Mouse (Mus musculus): ENCODE data around the gene Adgre5. TPM values are rescaled to one million over a fixed set of nuclear protein-coding genes. Genes with fewer than 3 reads are reported as not detected.

Gene Adgre5
- polyA plus RNA-seq, 1 experiment from 2014 or later: 12.2 TPM

GRCm38 (mm10) chr8:83747661-83748346, 6.7 kb upstream of the Adgre5 start:
- peaks cover 4% of the 10 kb centered on the region; the same call in 1 of the 2 replicates for H3K4me1 ChIP-seq (replicated peaks; ENCODE audit: control insufficient read depth, insufficient read depth, low read length)
- peak overlapping the region; percentile 54 for H3K4me2 ChIP-seq (ENCODE audit: low read depth, low read length, severe bottlenecking)
- no peaks in the 10 kb centered on the region for H3K36me3 ChIP-seq (ENCODE audit: control insufficient read depth, insufficient read depth, low read length)
- whole genome bisulfite sequencing: 3% methylated on average over 27 of the region's 28 CpGs
- DNase-seq (ENCODE audit: low spot score) (peak; percentile 69), ATAC-seq (replicated peaks; ENCODE audit: low FRiP score) (peak; percentile 46; the same call in 1 of the 2 replicates)
- H3K27me3 ChIP-seq (ENCODE audit: control insufficient read depth, insufficient read depth, low read length): peaks cover 18% of the 10 kb centered on the region
- peak overlapping the region; percentile 30 for H3K4me3 ChIP-seq (ENCODE audit: low read depth, low read length)
- H3K9ac ChIP-seq (ENCODE audit: low read length): peak overlapping the region; percentile 57
- H3K9me3 ChIP-seq (ENCODE audit: control insufficient read depth, low read length): no peaks in the 10 kb centered on the region
- H3K27ac ChIP-seq (ENCODE audit: low read depth, low read length): no peak overlapping the region

- ATAC-seq (replicated peaks; ENCODE audit: low FRiP score): no peak
- Histone ChIP-seq H3K27ac (ENCODE audit: low read depth, low read length) (no peak overlapping the region), H3K27me3 (ENCODE audit: control insufficient read depth, insufficient read depth, low read length) (peaks cover 40% of the 10 kb centered on the region), H3K4me3 (ENCODE audit: low read depth, low read length) (no peak overlapping the region), H3K4me1 (replicated peaks; ENCODE audit: control insufficient read depth, insufficient read depth, low read length) (peaks cover 7% of the 10 kb centered on the region; the same call in 1 of the 2 replicates), H3K9ac (ENCODE audit: low read length) (no peak overlapping the region), H3K9me3 (ENCODE audit: control insufficient read depth, low read length) (no peaks in the 10 kb centered on the region), H3K4me2 (ENCODE audit: low read depth, low read length, severe bottlenecking) (no peak overlapping the region), H3K36me3 (ENCODE audit: control insufficient read depth, insufficient read depth, low read length) (no peaks in the 10 kb centered on the region)
- 81% methylated on average over 4 of the region's 4 CpGs for WGBS
- no peak for DNase-seq (ENCODE audit: low spot score)
Observed at GRCm38 (mm10) chr8:83744070-83744469, 2.9 kb upstream of the Adgre5 start.

- Histone ChIP-seq H3K9ac (ENCODE audit: low read length) (no peak overlapping the region), H3K36me3 (ENCODE audit: control insufficient read depth, insufficient read depth, low read length) (no peaks in the 10 kb centered on the region), H3K27ac (ENCODE audit: low read depth, low read length) (no peak overlapping the region), H3K9me3 (ENCODE audit: control insufficient read depth, low read length) (no peaks in the 10 kb centered on the region), H3K4me3 (ENCODE audit: low read depth, low read length) (no peak overlapping the region), H3K4me2 (ENCODE audit: low read depth, low read length, severe bottlenecking) (no peak overlapping the region), H3K4me1 (replicated peaks; ENCODE audit: control insufficient read depth, insufficient read depth, low read length) (peaks cover 7% of the 10 kb centered on the region; the same call in 1 of the 2 replicates), H3K27me3 (ENCODE audit: control insufficient read depth, insufficient read depth, low read length) (peaks cover 31% of the 10 kb centered on the region)
- ATAC-seq (replicated peaks; ENCODE audit: low FRiP score) (no peak), DNase-seq (ENCODE audit: low spot score) (no peak)
- WGBS: 89% methylated on average over 6 of the region's 6 CpGs
Observed at GRCm38 (mm10) chr8:83742968-83743367, 1.8 kb upstream of the Adgre5 start.

- DNase-seq (ENCODE audit: low spot score) (no peak), ATAC-seq (replicated peaks; ENCODE audit: low FRiP score) (no peak)
- H3K27ac ChIP-seq (ENCODE audit: low read depth, low read length): no peak overlapping the region
- H3K9me3 ChIP-seq (ENCODE audit: control insufficient read depth, low read length): no peaks in the 10 kb centered on the region; the same call in 1 of the 2 replicates
- 0 out of 2 replicates have a peak, but pooled peaks cover 4% of the 10 kb centered on the region for H3K4me1 ChIP-seq (replicated peaks; ENCODE audit: control insufficient read depth, insufficient read depth, low read length)
- H3K4me3 ChIP-seq (ENCODE audit: low read depth, low read length): no peak overlapping the region
- peaks cover 26% of the 10 kb centered on the region for H3K27me3 ChIP-seq (ENCODE audit: control insufficient read depth, insufficient read depth, low read length)
- no peaks in the 10 kb centered on the region for H3K36me3 ChIP-seq (ENCODE audit: control insufficient read depth, insufficient read depth, low read length)
- H3K9ac ChIP-seq (ENCODE audit: low read length): no peak overlapping the region
- H3K4me2 ChIP-seq (ENCODE audit: low read depth, low read length, severe bottlenecking): no peak overlapping the region; the same call in 1 of the 2 replicates
- 76% methylated on average over 19 of the region's 19 CpGs for WGBS
Observed at GRCm38 (mm10) chr8:83741849-83742655, 926 bp upstream of the Adgre5 start.

GRCm38 (mm10) chr8:83740586-83740975, 545 bp downstream of the Adgre5 start:
- DNase-seq (ENCODE audit: low spot score) (peak; percentile 47), ATAC-seq (replicated peaks; ENCODE audit: low FRiP score) (0 out of 2 replicates have a peak, but pooled peaks have one; percentile 21)
- H3K4me3 ChIP-seq (ENCODE audit: low read depth, low read length): peak overlapping the region; percentile 44
- 24% methylated on average over 3 of the region's 3 CpGs for WGBS
- H3K4me2 ChIP-seq (ENCODE audit: low read depth, low read length, severe bottlenecking): peak overlapping the region; percentile 75
- peaks cover 23% of the 10 kb centered on the region for H3K27me3 ChIP-seq (ENCODE audit: control insufficient read depth, insufficient read depth, low read length)
- no peaks in the 10 kb centered on the region for H3K36me3 ChIP-seq (ENCODE audit: control insufficient read depth, insufficient read depth, low read length)
- H3K4me1 ChIP-seq (replicated peaks; ENCODE audit: control insufficient read depth, insufficient read depth, low read length): 0 out of 2 replicates have a peak, but pooled peaks cover 4% of the 10 kb centered on the region
- no peaks in the 10 kb centered on the region; the same call in 1 of the 2 replicates for H3K9me3 ChIP-seq (ENCODE audit: control insufficient read depth, low read length)
- peak overlapping the region; percentile 45 for H3K9ac ChIP-seq (ENCODE audit: low read length)
- no peak overlapping the region for H3K27ac ChIP-seq (ENCODE audit: low read depth, low read length)

GRCm38 (mm10) chr8:83739711-83740468, 1.2 kb downstream of the Adgre5 start:
- no peaks in the 10 kb centered on the region; the same call in 1 of the 2 replicates for H3K9me3 ChIP-seq (ENCODE audit: control insufficient read depth, low read length)
- H3K9ac ChIP-seq (ENCODE audit: low read length): no peak overlapping the region
- H3K27me3 ChIP-seq (ENCODE audit: control insufficient read depth, insufficient read depth, low read length): peaks cover 23% of the 10 kb centered on the region
- H3K4me3 ChIP-seq (ENCODE audit: low read depth, low read length): no peak overlapping the region
- no peak overlapping the region for H3K27ac ChIP-seq (ENCODE audit: low read depth, low read length)
- H3K36me3 ChIP-seq (ENCODE audit: control insufficient read depth, insufficient read depth, low read length): no peaks in the 10 kb centered on the region
- WGBS: 52% methylated on average over 8 of the region's 8 CpGs
- 0 out of 2 replicates have a peak, but pooled peaks cover 4% of the 10 kb centered on the region for H3K4me1 ChIP-seq (replicated peaks; ENCODE audit: control insufficient read depth, insufficient read depth, low read length)
- ATAC-seq (replicated peaks; ENCODE audit: low FRiP score): no peak
- H3K4me2 ChIP-seq (ENCODE audit: low read depth, low read length, severe bottlenecking): no peak overlapping the region
- no peak for DNase-seq (ENCODE audit: low spot score)

GRCm38 (mm10) chr8:83738949-83739710, 2.0 kb downstream of the Adgre5 start:
- no peak overlapping the region for H3K4me2 ChIP-seq (ENCODE audit: low read depth, low read length, severe bottlenecking)
- no peak overlapping the region for H3K9ac ChIP-seq (ENCODE audit: low read length)
- no peaks in the 10 kb centered on the region for H3K36me3 ChIP-seq (ENCODE audit: control insufficient read depth, insufficient read depth, low read length)
- H3K4me1 ChIP-seq (replicated peaks; ENCODE audit: control insufficient read depth, insufficient read depth, low read length): 0 out of 2 replicates have a peak, but pooled peaks cover 4% of the 10 kb centered on the region
- H3K9me3 ChIP-seq (ENCODE audit: control insufficient read depth, low read length): no peaks in the 10 kb centered on the region; the same call in 1 of the 2 replicates
- H3K27ac ChIP-seq (ENCODE audit: low read depth, low read length): no peak overlapping the region
- peaks cover 23% of the 10 kb centered on the region for H3K27me3 ChIP-seq (ENCODE audit: control insufficient read depth, insufficient read depth, low read length)
- ATAC-seq (replicated peaks; ENCODE audit: low FRiP score) (no peak), DNase-seq (ENCODE audit: low spot score) (no peak)
- WGBS: 76% methylated on average over 10 of the region's 10 CpGs
- no peak overlapping the region for H3K4me3 ChIP-seq (ENCODE audit: low read depth, low read length)
